Mouse (Mus musculus) mature B cell (primary cell): ENCODE data around the gene Ano1.

Source experiments
- in situ Hi-C: fragments of 300-500 bp; cut with MboI; formaldehyde crosslinking; loops from 2 replicates; pipeline ENCODE4 v1.14.3; 2019

Ano1 gene

GRCm38 (mm10) chr7:144634875-144635274 lies 116.9 kb downstream of the Ano1 start:
- in situ Hi-C loops, result no loop called here

GRCm38 (mm10) chr7:144634450-144634849 lies 117.3 kb downstream of the Ano1 start:
- in situ Hi-C loops, result no loop called here

- in situ Hi-C loops, result no loop called here
Measured at GRCm38 (mm10) chr7:144632321-144632720, 119.5 kb downstream of the Ano1 start.

- in situ Hi-C loops, result no loop called here
Measured at GRCm38 (mm10) chr7:144630622-144631021, 121.2 kb downstream of the Ano1 start.

GRCm38 (mm10) chr7:144628334-144628915 lies 123.3 kb downstream of the Ano1 start:
- in situ Hi-C loops, result no loop called here

GRCm38 (mm10) chr7:144627606-144628333 lies 124.0 kb downstream of the Ano1 start:
- in situ Hi-C loops, result no loop called here

GRCm38 (mm10) chr7:144626042-144626441 lies 125.7 kb downstream of the Ano1 start:
- in situ Hi-C loops, result no loop called here

- in situ Hi-C loops, result no loop called here
Measured at GRCm38 (mm10) chr7:144620721-144621681, 130.8 kb downstream of the Ano1 start.

GRCm38 (mm10) chr7:144620315-144620714 lies 131.5 kb downstream of the Ano1 start:
- in situ Hi-C loops, result no loop called here

GRCm38 (mm10) chr7:144615343-144615742 lies 136.4 kb downstream of the Ano1 start:
- in situ Hi-C loops, result no loop called here

GRCm38 (mm10) chr7:144612829-144613228 lies 138.9 kb downstream of the Ano1 start:
- in situ Hi-C loops, result no loop called here

- in situ Hi-C loops, result no loop called here
Measured at GRCm38 (mm10) chr7:144612351-144612750, 139.4 kb downstream of the Ano1 start.

GRCm38 (mm10) chr7:144611595-144611994 lies 140.2 kb downstream of the Ano1 start:
- in situ Hi-C loops, result no loop called here

GRCm38 (mm10) chr7:144609568-144609967 lies 142.2 kb downstream of the Ano1 start:
- in situ Hi-C loops, result no loop called here

GRCm38 (mm10) chr7:144607862-144608261 lies 143.9 kb downstream of the Ano1 start:
- in situ Hi-C loops, result no loop called here

- in situ Hi-C loops, result no loop called here
Measured at GRCm38 (mm10) chr7:144604735-144605134, 147.0 kb downstream of the Ano1 start.

GRCm38 (mm10) chr7:144604291-144604690 lies 147.5 kb downstream of the Ano1 start:
- in situ Hi-C loops, result no loop called here

GRCm38 (mm10) chr7:144600333-144600900 lies 151.4 kb downstream of the Ano1 start:
- in situ Hi-C loops, result no loop called here

GRCm38 (mm10) chr7:144589508-144589907 lies 162.3 kb downstream of the Ano1 start:
- in situ Hi-C loops, result no loop called here

- in situ Hi-C loops, result no loop called here
Measured at GRCm38 (mm10) chr7:144587291-144587690, 164.5 kb downstream of the Ano1 start.

- in situ Hi-C loops, result no loop called here
Measured at GRCm38 (mm10) chr7:144585648-144586047, 166.1 kb downstream of the Ano1 start.

- in situ Hi-C loops, result no loop called here
Measured at GRCm38 (mm10) chr7:144583619-144584018, 168.2 kb downstream of the Ano1 start.
